Mouse (Mus musculus): ENCODE data around the gene Neil1.

DNA sequence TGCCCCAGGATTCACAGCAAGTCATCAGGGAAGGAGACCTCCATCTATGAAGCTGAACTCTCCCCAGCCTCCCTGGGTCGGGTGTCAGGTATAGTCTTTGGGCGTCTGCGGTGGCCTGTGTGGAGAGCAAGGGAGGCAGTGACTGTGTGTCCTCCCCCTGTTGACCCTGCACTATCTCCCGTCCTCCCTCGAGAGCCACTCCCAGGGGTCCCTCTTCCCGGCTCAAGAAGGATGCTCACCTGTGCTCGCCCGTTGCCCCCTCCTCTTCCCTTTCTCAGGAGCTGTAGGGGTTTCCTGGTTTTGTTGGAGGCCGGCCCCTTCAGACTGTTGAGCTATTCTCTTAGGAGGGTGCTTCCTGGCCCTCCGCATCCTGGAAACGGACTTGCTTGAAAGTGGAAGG, 4.9 kb downstream of the Neil1 start:
- TF ChIP-seq CTCF (IDR thresholded peaks at IDR 0.05; ENCODE audit: control insufficient read depth, insufficient read depth, low read length) (no peak), POLR2A (IDR thresholded peaks at IDR 0.05; ENCODE audit: borderline replicate concordance, control insufficient read depth, low read depth, low read length) (no peak)

Data from bone marrow, adult 2 months (tissue).